Mouse (Mus musculus) adrenal gland, postnatal 14 days (tissue): ENCODE data around the gene Olfr807. TPM values are rescaled to one million over a fixed set of nuclear protein-coding genes. Genes with fewer than 3 reads are reported as not detected.

ENCODE experiments used
- DNase-seq: peaks from one replicate; pipeline ENCODE4 v3.0.0; 2021; ENCODE audit warnings: mixed read lengths
- long read RNA-seq, 2 experiments: library from polyadenylated mRNA; stranded (forward); transcript quantifications; one replicate each; pipeline ENCODE4 v2.0.0; 2021
- microRNA-seq, 2 experiments: library from miRNA; unstranded; fragments of <30 nt; microRNA quantifications; one replicate each; pipeline ENCODE4 v1.2.0; 2021
- total RNA-seq: library from RNA; stranded (reverse); gene quantifications from 2 replicates; pipeline ENCODE4 v1.2.3, GENCODE M21; 2021

The Olfr807 gene
- not detected in 2 replicates for total RNA-seq
- long read RNA-seq, experiment 1 = 0 reads
- long read RNA-seq, experiment 2 = 0 reads

- DNase-seq = no peak
Observed at GRCm38 (mm10) chr10:129757693-129758092, at the start of gene Olfr807. TSS of gene Olfr807 (minus strand) at chr10:129757793.

GRCm38 (mm10) chr10:129804296-129804695 lies 46.7 kb upstream of the Olfr807 start, which contains the start of gene Olfr811:
TSS of gene Olfr811 (minus strand) at chr10:129804396.
- DNase-seq = no peak

GRCm38 (mm10) chr10:129794817-129795216 lies 37.2 kb upstream of the Olfr807 start, which contains the start of gene Olfr810:
TSS of gene Olfr810 (minus strand) at chr10:129794917.
- DNase-seq = no peak

- no peak for DNase-seq
Observed at GRCm38 (mm10) chr10:129778123-129778522, 20.5 kb upstream of the Olfr807 start.

GRCm38 (mm10) chr10:129774338-129774737 lies 16.7 kb upstream of the Olfr807 start, which contains the start of gene Olfr809:
TSS of gene Olfr809 (plus strand) at chr10:129774638.
- no peak for DNase-seq

GRCm38 (mm10) chr10:129765182-129765581 lies 7.6 kb upstream of the Olfr807 start, which contains the start of gene Olfr808:
TSS of gene Olfr808 (plus strand) at chr10:129765482.
- no peak for DNase-seq

- no peak for DNase-seq
Observed at GRCm38 (mm10) chr10:129741821-129742220, 15.8 kb downstream of the Olfr807 start, which contains the start of gene Olfr806. TSS of gene Olfr806 (minus strand) at chr10:129741921.

GRCm38 (mm10) chr10:129729275-129729674 lies 28.3 kb downstream of the Olfr807 start, which contains the start of gene Olfr805:
TSS of gene Olfr805 (minus strand) at chr10:129729375.
- DNase-seq = no peak

Small RNAs within 50 kb of the gene (microRNA-seq; reads per million reads assigned to microRNA genes)
- gene Gm24485 = 0 reads per million in 2 experiments

Other genes starting within 250 kb of the Olfr807 start
- gene Olfr791, start 236.0 kb downstream of the Olfr807 start, total RNA-seq = not detected in 2 replicates
- gene Olfr792, start 218.6 kb downstream of the Olfr807 start, total RNA-seq = not detected in 2 replicates
- gene Olfr794, start 190.1 kb downstream of the Olfr807 start, total RNA-seq = not detected in 2 replicates
- not detected in 2 replicates for gene Olfr796, start 145.2 kb downstream of the Olfr807 start, total RNA-seq
- not detected in 2 replicates for gene Olfr798, start 129.9 kb downstream of the Olfr807 start, total RNA-seq
- gene Olfr799, start 120.3 kb downstream of the Olfr807 start, total RNA-seq = not detected in 2 replicates
- gene Olfr800, start 100.1 kb downstream of the Olfr807 start, total RNA-seq = not detected in 2 replicates
- not detected in 2 replicates for gene Olfr801, start 83.9 kb downstream of the Olfr807 start, total RNA-seq
- gene Olfr802, start 69.6 kb downstream of the Olfr807 start, total RNA-seq = not detected in 2 replicates
- gene Olfr803, start 63.5 kb downstream of the Olfr807 start, total RNA-seq = not detected in 2 replicates
- gene Olfr804, start 54.6 kb downstream of the Olfr807 start, total RNA-seq = not detected in 2 replicates
- gene Olfr805, start 28.4 kb downstream of the Olfr807 start, total RNA-seq = not detected in 2 replicates
- not detected in 2 replicates for gene Olfr806, start 15.9 kb downstream of the Olfr807 start, total RNA-seq
- not detected in 2 replicates for gene Olfr808, start 7.7 kb upstream of the Olfr807 start, total RNA-seq
- not detected in 2 replicates for gene Olfr809, start 16.8 kb upstream of the Olfr807 start, total RNA-seq
- not detected in 2 replicates for gene Olfr810, start 37.1 kb upstream of the Olfr807 start, total RNA-seq
- gene Olfr811, start 46.6 kb upstream of the Olfr807 start, total RNA-seq = not detected in 2 replicates
- not detected in 2 replicates for gene Olfr812, start 88.3 kb upstream of the Olfr807 start, total RNA-seq
- not detected in 2 replicates for gene Olfr813, start 97.6 kb upstream of the Olfr807 start, total RNA-seq
- not detected in 2 replicates for gene Olfr814, start 122.1 kb upstream of the Olfr807 start, total RNA-seq
- gene Olfr815, start 148.1 kb upstream of the Olfr807 start, total RNA-seq = not detected in 2 replicates
- gene Olfr816, start 157.8 kb upstream of the Olfr807 start, total RNA-seq = not detected in 2 replicates
- gene Olfr818, start 191.3 kb upstream of the Olfr807 start, total RNA-seq = not detected in 2 replicates
- gene Olfr819, start 209.5 kb upstream of the Olfr807 start, total RNA-seq = not detected in 2 replicates
- gene Olfr247, start 218.3 kb upstream of the Olfr807 start, total RNA-seq = not detected in 2 replicates
- gene Gm10310, start 227.3 kb upstream of the Olfr807 start, total RNA-seq = not detected in 2 replicates